Comparison of ENCODE assay signal across 9 mouse cellular contexts in the genomic region with DNA sequence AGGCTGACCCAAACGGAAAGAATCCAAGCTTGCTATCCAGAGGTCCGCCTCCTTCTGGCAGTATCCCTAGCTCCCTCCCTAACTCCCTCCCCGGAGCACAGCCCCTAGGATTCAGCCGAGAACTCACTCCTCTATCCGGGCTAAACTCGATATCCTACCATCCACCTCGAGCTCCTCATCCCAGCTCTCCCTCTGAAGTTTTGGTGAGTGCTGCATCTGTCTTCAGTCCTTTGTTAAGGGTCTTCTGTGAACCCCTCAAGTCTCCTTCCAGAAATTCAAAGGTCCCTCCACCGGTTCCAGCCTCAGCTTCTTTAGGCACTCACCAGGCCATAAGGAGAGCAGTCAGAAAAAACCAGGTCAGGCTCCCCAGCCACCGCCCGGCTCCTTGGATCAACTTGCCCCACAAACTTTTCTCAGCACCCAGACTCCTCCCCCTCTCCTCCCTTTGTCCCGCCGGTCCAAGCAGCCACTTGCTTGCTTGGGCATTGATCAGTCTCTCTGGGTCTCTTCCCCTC. TPM values are rescaled to one million over a fixed set of nuclear protein-coding genes. Genes with fewer than 3 reads are reported as not detected.
DNase-seq lines count a peak whose midpoint lies in the region; ATAC-seq and TF ChIP-seq lines count a peak whose summit lies in the region.
"Had no signal": no experiment of that assay in that cellular context is flagged by ENCODE, and none has a peak within 500 bp of the region (broad histone marks: within the 10 kb centered on the region; RNA-seq: fewer than 3 reads in every experiment).

A gene (minus strand): TSS at position 432 of the 515 bp plus-strand sequence.

- H3K4me1 ChIP-seq in lung, postnatal 0 days (ENCODE audit: insufficient read depth, low read depth, low read length): no peaks in the 10 kb centered on the region
- no peaks in the 10 kb centered on the region for H3K4me1 ChIP-seq in lung, adult 2 months (ENCODE audit: control insufficient read depth, insufficient read depth, low read length)
- peaks cover 19% of the 10 kb centered on the region; the same call in 1 of the 2 replicates for H3K4me1 ChIP-seq in forebrain, postnatal 0 days (ENCODE audit: insufficient read depth)
- peaks cover 6% of the 10 kb centered on the region for H3K4me1 ChIP-seq in intestine, embryonic 16.5 days (ENCODE audit: control insufficient read depth, insufficient read depth, low read length)
- peaks cover 19% of the 10 kb centered on the region for H3K4me1 ChIP-seq in stomach, embryonic 15.5 days

- no peaks in the 10 kb centered on the region for H3K27me3 ChIP-seq in lung, postnatal 0 days (replicated peaks; ENCODE audit: insufficient read depth, low read length)
- no peaks in the 10 kb centered on the region for H3K27me3 ChIP-seq in forebrain, postnatal 0 days (ENCODE audit: insufficient read depth, low read length)
- no peaks in the 10 kb centered on the region for H3K27me3 ChIP-seq in intestine, embryonic 16.5 days (replicated peaks; ENCODE audit: control insufficient read depth, insufficient read depth, low read length)
- no peaks in the 10 kb centered on the region for H3K27me3 ChIP-seq in stomach, embryonic 15.5 days (replicated peaks)

- peak; percentile 36 for DNase-seq in lung, postnatal 0 days (ENCODE audit: low spot score)
- no peak for DNase-seq in lung, adult 2 months
- DNase-seq in forebrain, postnatal 0 days: peak; percentile 17
- no peak for DNase-seq in thymus, postnatal 4 days
- DNase-seq in layer of hippocampus, adult 18-20 months (ENCODE audit: low spot score in 2 of 2): no peak
- no peak for DNase-seq in cerebellum, postnatal 10 days

- peak; percentile 50; the same call in 1 of the 2 replicates for ATAC-seq in lung, postnatal 0 days
- peak; percentile 24; the same call in 1 of the 2 replicates for ATAC-seq in forebrain, postnatal 0 days
- peak; percentile 57 for ATAC-seq in intestine, embryonic 16.5 days
- no peak for ATAC-seq in stomach, embryonic 15.5 days (ENCODE audit: insufficient read depth, low FRiP score, low read depth)

- TF ChIP-seq POLR2A in lung, adult 2 months (IDR thresholded peaks at IDR 0.05; ENCODE audit: borderline replicate concordance, extremely low read depth, low read depth, low read length): no peak

- peak within 1 kb of the TSS; percentile 36 for H3K4me2 ChIP-seq in lung, postnatal 0 days (replicated peaks; ENCODE audit: low read depth, low read length)
- H3K4me2 ChIP-seq in forebrain, postnatal 0 days (ENCODE audit: low read depth): 0 out of 2 replicates have a peak within 1 kb of the TSS, but pooled peaks have one; percentile 15
- H3K4me2 ChIP-seq in intestine, embryonic 16.5 days (ENCODE audit: low read depth, low read length): peak within 1 kb of the TSS; percentile 35
- H3K4me2 ChIP-seq in stomach, embryonic 15.5 days: peak within 1 kb of the TSS; percentile 47

- no peak within 1 kb of the TSS for H3K9ac ChIP-seq in lung, postnatal 0 days (replicated peaks; ENCODE audit: low read depth)
- peak within 1 kb of the TSS; percentile 10; the same call in 1 of the 2 replicates for H3K9ac ChIP-seq in forebrain, postnatal 0 days
- H3K9ac ChIP-seq in intestine, embryonic 16.5 days (ENCODE audit: low read depth, low read length): peak within 1 kb of the TSS; percentile 49
- H3K9ac ChIP-seq in stomach, embryonic 15.5 days: no peak within 1 kb of the TSS

- TF ChIP-seq CTCF in lung, postnatal 0 days (IDR thresholded peaks at IDR 0.05): no peak
- no peak for TF ChIP-seq CTCF in lung, adult 2 months (IDR thresholded peaks at IDR 0.05; ENCODE audit: insufficient read depth, low read length)
- no peak for TF ChIP-seq CTCF in forebrain, postnatal 0 days (IDR thresholded peaks at IDR 0.05; ENCODE audit: low read depth)

- no peak within 1 kb of the TSS for H3K27ac ChIP-seq in lung, postnatal 0 days (ENCODE audit: low read length)
- no peak within 1 kb of the TSS for H3K27ac ChIP-seq in forebrain, postnatal 0 days (ENCODE audit: low read depth, low read length)
- no peak within 1 kb of the TSS for H3K27ac ChIP-seq in intestine, embryonic 16.5 days (ENCODE audit: low read length)
- H3K27ac ChIP-seq in stomach, embryonic 15.5 days: peak within 1 kb of the TSS; percentile 57

- WGBS in lung, postnatal 0 days: 10% methylated on average over 12 of the region's 12 CpGs
- 10% methylated on average over 12 of the region's 12 CpGs for WGBS in lung, adult 2 months
- under 1% methylated on average over 12 of the region's 12 CpGs for WGBS in forebrain, postnatal 0 days
- WGBS in intestine, embryonic 16.5 days: 5% methylated on average over 12 of the region's 12 CpGs
- 7% methylated on average over 12 of the region's 12 CpGs for WGBS in stomach, embryonic 15.5 days

- no peak within 1 kb of the TSS for H3K4me3 ChIP-seq in lung, postnatal 0 days (ENCODE audit: low read depth, low read length)
- no peak within 1 kb of the TSS for H3K4me3 ChIP-seq in lung, adult 2 months (replicated peaks; ENCODE audit: extremely low read depth, low read depth, low read length)
- no peak within 1 kb of the TSS for H3K4me3 ChIP-seq in forebrain, postnatal 0 days (ENCODE audit: low read depth, low read length)
- H3K4me3 ChIP-seq in intestine, embryonic 16.5 days (ENCODE audit: low read length): peak within 1 kb of the TSS; percentile 30
- H3K4me3 ChIP-seq in stomach, embryonic 15.5 days (replicated peaks): peak within 1 kb of the TSS; percentile 27
- H3K4me3 ChIP-seq: megakaryocyte, embryonic 14.5 days had no signal

- no peaks in the 10 kb centered on the region for H3K36me3 ChIP-seq in lung, postnatal 0 days (ENCODE audit: insufficient read depth, low read length)
- peaks cover 13% of the 10 kb centered on the region; the same call in 1 of the 2 replicates for H3K36me3 ChIP-seq in forebrain, postnatal 0 days (ENCODE audit: insufficient read depth)
- no peaks in the 10 kb centered on the region for H3K36me3 ChIP-seq in intestine, embryonic 16.5 days (ENCODE audit: control insufficient read depth, insufficient read depth, low read length)
- H3K36me3 ChIP-seq in stomach, embryonic 15.5 days: no peaks in the 10 kb centered on the region; the same call in 1 of the 2 replicates

- no peak for TF ChIP-seq EP300 in lung, postnatal 0 days (IDR thresholded peaks at IDR 0.05)

- no peaks in the 10 kb centered on the region for H3K9me3 ChIP-seq in lung, postnatal 0 days (ENCODE audit: low read length)
- H3K9me3 ChIP-seq in forebrain, postnatal 0 days (ENCODE audit: low read length): no peaks in the 10 kb centered on the region
- no peaks in the 10 kb centered on the region for H3K9me3 ChIP-seq in intestine, embryonic 16.5 days (ENCODE audit: control insufficient read depth, low read length)
- no peaks in the 10 kb centered on the region for H3K9me3 ChIP-seq in stomach, embryonic 15.5 days
- H3K9me3 ChIP-seq: megakaryocyte, embryonic 14.5 days had no signal

RNA-seq across cellular contexts. Expression of the gene that starts here (rescaled TPM):
- 0.84 and 1.2 TPM in 2 replicates for polyA plus RNA-seq in lung, postnatal 0 days (2015; fragmentation: Nextera tagmentation; extraction: Ambion mirVana)
- polyA plus RNA-seq in lung, adult 2 months (2012; rRNA removed): 0.74 and 1.5 TPM in 2 replicates
- total RNA-seq in forebrain, postnatal 0 days (2014; rRNA removed): 0.23 and 0.57 TPM in 2 replicates
- polyA plus RNA-seq in forebrain, postnatal 0 days (2015; fragmentation: Nextera tagmentation; extraction: Ambion mirVana): 1.1 and 1.5 TPM in 2 replicates
- polyA plus RNA-seq in intestine, embryonic 16.5 days (2015; fragmentation: Nextera tagmentation; extraction: Ambion mirVana): 0.80 and 0.92 TPM in 2 replicates
- 1.9 and 2.0 TPM in 2 replicates for polyA plus RNA-seq in stomach, embryonic 15.5 days (2015; fragmentation: Nextera tagmentation; extraction: Ambion mirVana)
- total RNA-seq in layer of hippocampus, adult 18-20 months (2021): 1 to 10 TPM; 3.6 to 4.1 TPM

Comparison
In these comparisons a context has a peak if more than half of its experiments do, and no peak if none do; other contexts are left out.
1. DNase-seq: peak in lung, postnatal 0 days (single experiment) and forebrain, postnatal 0 days (single experiment); none in lung, adult 2 months (single experiment), thymus, postnatal 4 days (single experiment), layer of hippocampus, adult 18-20 months (0 of 2) and cerebellum, postnatal 10 days (0 of 2).
2. Peak in ATAC-seq, H3K4me3 ChIP-seq, H3K9ac ChIP-seq and H3K4me2 ChIP-seq in intestine, embryonic 16.5 days; RNA of the gene not detected or under 1 TPM.
3. Peak in every context shown above with its lines, with median percentiles within 50 percentile points of each other: H3K4me2 ChIP-seq.